Mouse (Mus musculus): Measurements from ENCODE around the gene Mcrs1.

The Mcrs1 gene

GRCm38 (mm10) chr15:99215741-99216463, 35.9 kb downstream of the Mcrs1 start:
- no peak for DNase-seq (ENCODE audit: inconsistent age in 2 of 2, low spot score in 1 of 2)

GRCm38 (mm10) chr15:99214941-99215340, 36.8 kb downstream of the Mcrs1 start:
- peak; percentile 25 to 52 for DNase-seq (ENCODE audit: inconsistent age in 2 of 2, low spot score in 1 of 2)

GRCm38 (mm10) chr15:99213183-99213582, 38.6 kb downstream of the Mcrs1 start:
- no peak for DNase-seq (ENCODE audit: inconsistent age in 2 of 2, low spot score in 1 of 2)

- DNase-seq (ENCODE audit: inconsistent age in 2 of 2, low spot score in 1 of 2): no peak
Observed at GRCm38 (mm10) chr15:99205959-99206358, 45.8 kb downstream of the Mcrs1 start.

GRCm38 (mm10) chr15:99198761-99199160, 53.0 kb downstream of the Mcrs1 start:
- peak; percentile 19 to 67 for DNase-seq (ENCODE audit: inconsistent age in 2 of 2, low spot score in 1 of 2)

- no peak for DNase-seq (ENCODE audit: inconsistent age in 2 of 2, low spot score in 1 of 2)
Observed at GRCm38 (mm10) chr15:99195043-99195442, 56.7 kb downstream of the Mcrs1 start.

- peak in 1 of 2 experiments; percentile 13 for DNase-seq (ENCODE audit: inconsistent age in 2 of 2, low spot score in 1 of 2)
Observed at GRCm38 (mm10) chr15:99194358-99194757, 57.4 kb downstream of the Mcrs1 start.
